ENCODE assay signal across 7 mouse cellular contexts in the genomic region with DNA sequence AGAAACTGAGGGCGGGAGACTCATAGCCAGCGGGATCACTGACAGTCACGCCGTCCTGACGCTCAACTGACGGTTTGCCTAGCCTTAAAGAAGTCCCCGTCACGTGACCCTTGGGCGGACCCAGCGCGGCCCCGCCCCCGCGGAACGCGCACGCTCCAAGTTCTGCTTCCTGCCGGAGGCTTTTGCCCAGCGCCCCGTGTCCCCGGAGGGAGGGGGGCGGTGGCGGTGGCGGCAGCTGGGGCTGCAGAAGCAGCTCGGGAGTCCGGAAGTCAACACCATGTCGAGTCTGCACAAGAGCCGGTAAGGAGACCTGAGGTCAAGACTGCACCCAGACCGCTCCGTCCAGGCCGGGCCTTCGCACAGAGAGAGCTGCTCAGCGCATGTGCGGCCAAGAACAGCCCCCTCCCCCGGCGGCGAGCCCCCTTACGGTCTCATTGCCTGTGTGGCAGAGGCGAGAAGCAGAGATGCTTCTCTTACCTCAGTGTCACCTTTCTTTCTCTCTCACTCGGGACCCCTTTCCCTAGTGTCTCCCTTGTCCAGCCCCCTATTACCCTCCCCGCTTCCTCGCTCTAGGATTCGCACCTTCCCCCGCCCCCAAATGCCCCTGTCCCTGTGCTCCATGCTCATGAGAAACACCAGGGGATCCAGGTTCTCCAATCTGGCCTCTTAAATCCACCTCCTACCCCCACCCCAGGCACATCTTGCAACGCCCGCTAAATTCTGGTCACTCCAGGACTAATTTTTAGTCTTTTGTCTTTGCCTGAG. TPM values are rescaled to one million over a fixed set of nuclear protein-coding genes. Genes with fewer than 3 reads are reported as not detected.
DNase-seq lines count a peak whose midpoint lies in the region; ATAC-seq lines count a peak whose summit lies in the region.

Tbc1d13 (plus strand) TSS at position 134 of the 765 bp plus-strand sequence.

- peak within 1 kb of the TSS; percentile 97 for H3K4me3 ChIP-seq in intestine, embryonic 16.5 days (ENCODE audit: low read length)
- H3K4me3 ChIP-seq in midbrain, embryonic 11.5 days (ENCODE audit: low read depth, low read length) = peak within 1 kb of the TSS; percentile 81

- peak within 1 kb of the TSS; percentile 91 for H3K9ac ChIP-seq in intestine, embryonic 16.5 days (ENCODE audit: low read depth, low read length)
- H3K9ac ChIP-seq in midbrain, embryonic 11.5 days (ENCODE audit: low read length) = peak within 1 kb of the TSS; percentile 80

- under 1% methylated on average over 46 of the region's 46 CpGs for WGBS in intestine, embryonic 16.5 days
- under 1% methylated on average over 46 of the region's 46 CpGs for WGBS in midbrain, embryonic 11.5 days

- H3K27ac ChIP-seq in intestine, embryonic 16.5 days (ENCODE audit: low read length) = peak within 1 kb of the TSS; percentile 96
- H3K27ac ChIP-seq in midbrain, embryonic 11.5 days (ENCODE audit: low read depth, low read length) = peak within 1 kb of the TSS; percentile 54; the same call in 1 of the 2 replicates

- peaks cover 30% of the 10 kb centered on the region for H3K4me1 ChIP-seq in intestine, embryonic 16.5 days (ENCODE audit: control insufficient read depth, insufficient read depth, low read length)
- H3K4me1 ChIP-seq in midbrain, embryonic 11.5 days (ENCODE audit: control insufficient read depth, insufficient read depth, low read length) = peaks cover 11% of the 10 kb centered on the region

- H3K4me2 ChIP-seq in intestine, embryonic 16.5 days (ENCODE audit: low read depth, low read length) = peak within 1 kb of the TSS; percentile 90
- peak within 1 kb of the TSS; percentile 73 for H3K4me2 ChIP-seq in midbrain, embryonic 11.5 days

- no peaks in the 10 kb centered on the region for H3K9me3 ChIP-seq in intestine, embryonic 16.5 days (ENCODE audit: control insufficient read depth, low read length)
- no peaks in the 10 kb centered on the region for H3K9me3 ChIP-seq in midbrain, embryonic 11.5 days (ENCODE audit: control insufficient read depth, low read length)

- intact Hi-C loops in left cerebral cortex, postnatal 36 days (cut with DNase I) = no loop called here

- 0 out of 2 replicates have a peak, but pooled peaks cover 5% of the 10 kb centered on the region for H3K36me3 ChIP-seq in intestine, embryonic 16.5 days (ENCODE audit: control insufficient read depth, insufficient read depth, low read length)
- no peaks in the 10 kb centered on the region for H3K36me3 ChIP-seq in midbrain, embryonic 11.5 days (ENCODE audit: control insufficient read depth, insufficient read depth, low read length)

- peak; percentile 95 for ATAC-seq in intestine, embryonic 16.5 days
- peak; percentile 94 for ATAC-seq in midbrain, embryonic 11.5 days (ENCODE audit: low FRiP score)

- DNase-seq in adrenal gland, adult 8-10 months = peak; percentile 97
- DNase-seq in embryo, embryonic 9.5 days (ENCODE audit: extremely low spot score) = peak; percentile 97
- DNase-seq in gastrocnemius, postnatal 4 days (ENCODE audit: low spot score in 2 of 2) = peak; percentile 97 to 98
- peak; percentile 98 to 99 for DNase-seq in left cerebral cortex, postnatal 36 days (ENCODE audit: low spot score in 2 of 2)
- DNase-seq in midbrain, embryonic 11.5 days (ENCODE audit: low spot score, missing footprints) = peak; percentile 100
- DNase-seq in skeletal muscle tissue, adult 2 months (ENCODE audit: low read depth, low spot score) = peak; percentile 97

- no peaks in the 10 kb centered on the region for H3K27me3 ChIP-seq in intestine, embryonic 16.5 days (replicated peaks; ENCODE audit: control insufficient read depth, insufficient read depth, low read length)
- no peaks in the 10 kb centered on the region for H3K27me3 ChIP-seq in midbrain, embryonic 11.5 days (ENCODE audit: control insufficient read depth, insufficient read depth, low read length)

RNA-seq across cellular contexts. Expression of gene Tbc1d13, which starts in this region (rescaled TPM):
- 10 to 100 TPM; 58.6 to 71.5 (median 64.5) TPM for total RNA-seq in adrenal gland, adult 8-10 months (2022)
- total RNA-seq in gastrocnemius, postnatal 4 days (2021) = 10 to 100 TPM; 24.7 to 26.2 TPM
- 8.3 and 9.8 TPM in 2 replicates for polyA plus RNA-seq in intestine, embryonic 16.5 days (2015; fragmentation: Nextera tagmentation; extraction: Ambion mirVana)
- total RNA-seq in left cerebral cortex, postnatal 36 days (2021) = 10 to 100 TPM; 48.0 to 63.9 TPM
- polyA plus RNA-seq in midbrain, embryonic 11.5 days (2014; fragmentation: Nextera tagmentation; extraction: Ambion mirVana) = 12.1 and 13.3 TPM in 2 replicates

Comparison
In these comparisons a context has a peak if more than half of its experiments do, and no peak if none do; other contexts are left out.
1. Peak in every context shown above with its lines: DNase-seq, ATAC-seq, H3K4me3 ChIP-seq and H3K27ac ChIP-seq.